Mouse (Mus musculus): ENCODE results near the gene Rptor. TPM values are rescaled to one million over a fixed set of nuclear protein-coding genes. Genes with fewer than 3 reads are reported as not detected.
A peak's percentile ranks its signal among the peaks of the same experiment; 100 is the strongest.

Gene Rptor
- 10 to 100 TPM; 62.3 to 66.1 TPM for total RNA-seq (2021)
- long read RNA-seq, experiment 1, full-length matches to known transcripts: 13 of 35 reads
- long read RNA-seq, experiment 1, partial matches to known transcripts: 12 of 35 reads
- long read RNA-seq, experiment 1, other reads (novel, unspliced or antisense): 10 of 35 reads
- long read RNA-seq, experiment 2, full-length matches to known transcripts: 13 of 43 reads
- long read RNA-seq, experiment 2, partial matches to known transcripts: 24 of 43 reads
- long read RNA-seq, experiment 2, other reads (novel, unspliced or antisense): 6 of 43 reads

GRCm38 (mm10) chr11:119602763-119603526 is at the start of gene Rptor:
Gene Rptor (plus strand): TSS chr11:119602905.
- no peak for TF ChIP-seq CTCF (conservative IDR thresholded peaks at IDR 0.05)
- Histone ChIP-seq H3K4me3 (peak within 1 kb of the TSS; percentile 90), H3K27ac (peak within 1 kb of the TSS; percentile 96)
- DNase-seq (ENCODE audit: low spot score in 2 of 2): peak; percentile 98 to 99

GRCm38 (mm10) chr11:119554706-119555105 is 48.0 kb upstream of the Rptor start:
- H3K4me3 ChIP-seq: no peak overlapping the region
- no peak overlapping the region for H3K27ac ChIP-seq
- no peak for DNase-seq (ENCODE audit: low spot score in 2 of 2)
- TF ChIP-seq CTCF (conservative IDR thresholded peaks at IDR 0.05): no peak

DNA sequence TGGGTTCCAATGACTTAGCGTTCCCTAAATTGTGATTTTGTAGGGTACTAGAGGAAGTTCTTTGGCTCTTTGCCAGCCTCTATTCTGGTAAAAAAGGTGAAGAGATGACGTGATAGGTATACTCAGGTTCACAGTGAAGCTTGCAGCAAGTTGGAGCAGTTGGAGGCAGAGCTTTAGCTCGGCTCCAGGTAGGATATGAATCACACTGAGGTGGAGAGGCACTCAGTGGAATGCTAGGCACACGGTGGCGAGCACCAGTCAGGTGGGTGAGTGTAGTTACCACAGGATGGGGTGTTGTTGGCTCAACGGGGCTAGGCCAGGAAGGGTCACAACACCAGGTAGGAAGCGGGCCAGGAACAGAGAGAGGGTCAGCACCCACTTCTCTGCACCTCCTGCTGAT is 47.5 kb upstream of the Rptor start:
- no peak for TF ChIP-seq CTCF (conservative IDR thresholded peaks at IDR 0.05)
- DNase-seq (ENCODE audit: low spot score in 2 of 2): no peak
- Histone ChIP-seq H3K27ac (no peak overlapping the region), H3K4me3 (no peak overlapping the region)

DNA sequence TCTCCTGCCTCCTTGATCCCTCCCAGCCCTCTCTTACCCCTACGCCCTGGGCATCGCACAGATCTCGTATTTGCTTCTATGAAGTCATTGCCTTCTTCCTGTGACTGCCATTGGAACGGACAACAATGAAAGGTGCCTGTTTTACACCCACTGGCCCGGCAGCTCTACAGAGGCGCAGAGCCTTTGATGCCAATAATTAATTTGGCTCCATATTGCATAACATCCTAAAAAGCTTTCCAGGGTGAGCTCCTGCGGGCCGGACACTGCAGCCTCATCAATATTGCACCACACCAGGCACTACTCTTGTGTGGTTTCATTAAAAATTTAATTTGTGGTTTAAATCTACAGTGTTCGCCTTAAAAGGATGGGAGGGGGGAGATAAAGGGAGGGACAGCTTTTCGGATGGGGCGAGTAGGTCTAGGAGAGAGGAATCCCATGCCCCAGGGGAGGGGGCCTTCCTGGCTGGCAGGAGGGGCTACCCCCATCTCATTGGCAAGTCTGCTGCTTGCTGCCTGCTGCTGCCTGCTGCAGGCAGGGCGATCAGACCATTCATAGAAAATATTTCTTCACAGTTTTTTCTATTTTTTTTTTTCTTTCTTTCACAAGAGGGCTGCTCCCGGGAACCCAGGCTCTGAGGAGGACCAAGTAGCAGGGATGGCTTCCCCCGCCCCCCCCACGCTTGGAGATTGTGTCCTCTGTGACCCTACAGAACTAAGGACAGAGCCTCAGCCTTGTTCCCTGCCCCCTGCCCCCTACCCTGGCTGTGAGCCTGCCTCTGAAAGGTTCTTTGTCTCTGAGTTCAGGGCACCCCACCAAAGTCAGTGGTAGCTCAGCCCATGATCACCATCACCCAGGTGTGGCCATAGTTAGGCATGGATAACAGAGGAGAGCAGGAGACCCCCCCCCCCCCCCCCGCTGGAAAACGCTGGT is 44.5 kb upstream of the Rptor start:
- Histone ChIP-seq H3K27ac (no peak overlapping the region), H3K4me3 (no peak overlapping the region)
- no peak for DNase-seq (ENCODE audit: low spot score in 2 of 2)
- no peak for TF ChIP-seq CTCF (conservative IDR thresholded peaks at IDR 0.05)

- no peak for DNase-seq (ENCODE audit: low spot score in 2 of 2)
- no peak overlapping the region for H3K4me3 ChIP-seq
- H3K27ac ChIP-seq: no peak overlapping the region
- no peak for TF ChIP-seq CTCF (conservative IDR thresholded peaks at IDR 0.05)
These were observed 43.7 kb upstream of the Rptor start for GRCm38 (mm10) chr11:119558870-119559610.

- no peak for DNase-seq (ENCODE audit: low spot score in 2 of 2)
- Histone ChIP-seq H3K27ac (no peak overlapping the region), H3K4me3 (no peak overlapping the region)
- no peak for TF ChIP-seq CTCF (conservative IDR thresholded peaks at IDR 0.05)
These were observed 40.4 kb upstream of the Rptor start for GRCm38 (mm10) chr11:119562286-119562685.

GRCm38 (mm10) chr11:119563166-119563565 is 39.5 kb upstream of the Rptor start:
- no peak overlapping the region for H3K4me3 ChIP-seq
- H3K27ac ChIP-seq: no peak overlapping the region
- TF ChIP-seq CTCF (conservative IDR thresholded peaks at IDR 0.05): no peak
- DNase-seq (ENCODE audit: low spot score in 2 of 2): no peak

DNA sequence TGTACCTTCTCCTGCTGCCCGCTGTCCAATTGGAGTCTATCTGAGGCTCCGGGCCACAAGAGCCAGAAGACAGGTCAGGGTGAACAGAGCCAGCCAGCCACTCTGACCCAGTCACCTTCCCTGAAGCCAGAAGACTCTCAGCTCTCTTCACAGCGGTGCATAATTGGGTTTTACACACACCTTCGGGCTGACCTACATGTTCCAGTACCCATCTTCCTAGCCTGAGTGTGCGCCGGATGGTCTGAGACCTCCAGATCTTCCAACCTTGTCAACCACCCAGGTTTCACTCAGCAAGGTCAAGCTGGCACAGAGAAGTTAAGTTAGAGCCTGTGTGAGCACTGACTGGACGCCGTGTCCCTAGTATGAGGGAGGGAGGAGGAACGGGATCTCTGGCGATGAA is 38.3 kb upstream of the Rptor start:
- no peak overlapping the region for H3K4me3 ChIP-seq
- no peak overlapping the region for H3K27ac ChIP-seq
- no peak for TF ChIP-seq CTCF (conservative IDR thresholded peaks at IDR 0.05)
- no peak for DNase-seq (ENCODE audit: low spot score in 2 of 2)

GRCm38 (mm10) chr11:119565021-119565420 is 37.7 kb upstream of the Rptor start:
- no peak for DNase-seq (ENCODE audit: low spot score in 2 of 2)
- Histone ChIP-seq H3K4me3 (no peak overlapping the region), H3K27ac (no peak overlapping the region)
- TF ChIP-seq CTCF (conservative IDR thresholded peaks at IDR 0.05): no peak

DNA sequence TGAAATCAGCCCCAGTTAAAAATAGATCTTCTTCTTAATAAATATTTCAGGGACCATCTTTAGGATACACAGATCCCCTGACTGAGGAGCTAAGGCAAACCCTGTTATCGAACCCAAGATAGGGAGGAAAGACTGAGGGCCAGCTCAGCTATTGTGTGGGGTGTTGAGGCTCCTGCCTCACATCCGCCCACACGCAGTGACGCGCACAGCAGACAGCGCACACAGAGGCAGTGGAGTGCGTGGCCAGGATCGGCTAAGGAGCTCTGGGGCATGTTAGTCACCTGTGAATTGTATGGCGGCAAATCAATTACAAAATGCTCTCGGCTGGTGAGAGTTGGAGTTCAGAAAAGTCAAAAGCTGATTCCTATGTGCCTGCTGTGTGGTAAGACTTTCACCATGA is 37.0 kb upstream of the Rptor start:
- Histone ChIP-seq H3K27ac (no peak overlapping the region), H3K4me3 (no peak overlapping the region)
- no peak for TF ChIP-seq CTCF (conservative IDR thresholded peaks at IDR 0.05)
- peak in 1 of 2 experiments; percentile 39 for DNase-seq (ENCODE audit: low spot score in 2 of 2)

DNA sequence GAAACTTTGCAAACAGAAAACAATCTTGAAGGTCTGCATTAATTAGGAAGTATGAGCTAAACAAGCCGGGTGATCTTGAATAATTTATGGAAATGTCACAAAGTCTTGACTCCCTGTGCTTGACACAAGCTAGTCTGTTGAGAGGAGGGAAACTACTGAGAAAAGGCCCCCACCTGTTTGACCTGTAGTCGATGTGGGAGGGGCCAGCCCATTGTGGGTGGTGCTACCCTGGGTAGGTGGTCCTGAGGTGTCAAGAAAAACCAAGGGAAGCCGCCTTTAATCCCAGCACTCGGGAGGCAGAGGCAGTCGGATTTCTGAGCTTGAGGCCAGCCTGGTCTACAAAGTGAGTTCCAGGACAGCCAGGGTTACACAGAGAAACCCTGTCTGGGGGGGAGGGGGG is 36.5 kb upstream of the Rptor start:
- TF ChIP-seq CTCF (conservative IDR thresholded peaks at IDR 0.05): no peak
- DNase-seq (ENCODE audit: low spot score in 2 of 2): no peak
- Histone ChIP-seq H3K4me3 (no peak overlapping the region), H3K27ac (no peak overlapping the region)

DNA sequence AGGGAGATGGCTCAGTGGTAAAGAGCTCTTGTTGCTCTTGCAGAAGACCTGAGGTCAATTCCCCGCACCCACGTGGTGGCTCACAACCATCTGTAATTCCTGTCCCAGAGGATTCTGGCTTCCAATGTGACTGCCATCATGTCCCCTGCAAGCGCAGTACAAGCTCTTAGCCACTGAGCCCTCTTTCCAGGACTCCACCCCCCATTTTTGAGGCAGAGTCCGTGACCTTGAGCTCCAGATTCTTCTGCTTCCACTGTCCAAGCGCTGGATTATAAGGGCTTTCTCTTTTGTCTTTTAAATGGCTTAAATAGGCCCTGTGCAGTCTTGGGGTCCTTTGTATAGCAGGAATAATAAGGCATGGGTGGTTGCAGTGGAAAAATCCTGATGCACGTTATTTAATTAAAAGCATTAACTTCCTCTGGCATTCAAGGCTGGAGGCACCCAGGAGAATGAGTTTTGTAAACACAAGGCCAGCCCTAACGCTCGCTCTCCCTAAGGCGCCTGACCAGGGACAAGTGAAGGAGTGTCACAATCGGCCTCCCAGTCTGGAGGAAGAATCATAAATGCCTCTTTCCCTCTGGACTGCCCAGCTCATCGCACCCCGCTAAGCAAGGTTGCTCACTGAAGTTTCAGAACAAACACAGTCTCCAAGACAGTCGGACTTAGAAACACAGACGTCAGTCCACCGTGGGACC is 30.2 kb upstream of the Rptor start:
- H3K4me3 ChIP-seq: no peak overlapping the region
- no peak for TF ChIP-seq CTCF (conservative IDR thresholded peaks at IDR 0.05)

More for the DNA sequence above, 30.2 kb upstream of the Rptor start:
- no peak for DNase-seq (ENCODE audit: low spot score in 2 of 2)
- no peak overlapping the region for H3K27ac ChIP-seq

All from layer of hippocampus, adult 2 months (tissue).